Mouse (Mus musculus): Measurements from ENCODE around the gene Smim20.

The Smim20 gene

DNA sequence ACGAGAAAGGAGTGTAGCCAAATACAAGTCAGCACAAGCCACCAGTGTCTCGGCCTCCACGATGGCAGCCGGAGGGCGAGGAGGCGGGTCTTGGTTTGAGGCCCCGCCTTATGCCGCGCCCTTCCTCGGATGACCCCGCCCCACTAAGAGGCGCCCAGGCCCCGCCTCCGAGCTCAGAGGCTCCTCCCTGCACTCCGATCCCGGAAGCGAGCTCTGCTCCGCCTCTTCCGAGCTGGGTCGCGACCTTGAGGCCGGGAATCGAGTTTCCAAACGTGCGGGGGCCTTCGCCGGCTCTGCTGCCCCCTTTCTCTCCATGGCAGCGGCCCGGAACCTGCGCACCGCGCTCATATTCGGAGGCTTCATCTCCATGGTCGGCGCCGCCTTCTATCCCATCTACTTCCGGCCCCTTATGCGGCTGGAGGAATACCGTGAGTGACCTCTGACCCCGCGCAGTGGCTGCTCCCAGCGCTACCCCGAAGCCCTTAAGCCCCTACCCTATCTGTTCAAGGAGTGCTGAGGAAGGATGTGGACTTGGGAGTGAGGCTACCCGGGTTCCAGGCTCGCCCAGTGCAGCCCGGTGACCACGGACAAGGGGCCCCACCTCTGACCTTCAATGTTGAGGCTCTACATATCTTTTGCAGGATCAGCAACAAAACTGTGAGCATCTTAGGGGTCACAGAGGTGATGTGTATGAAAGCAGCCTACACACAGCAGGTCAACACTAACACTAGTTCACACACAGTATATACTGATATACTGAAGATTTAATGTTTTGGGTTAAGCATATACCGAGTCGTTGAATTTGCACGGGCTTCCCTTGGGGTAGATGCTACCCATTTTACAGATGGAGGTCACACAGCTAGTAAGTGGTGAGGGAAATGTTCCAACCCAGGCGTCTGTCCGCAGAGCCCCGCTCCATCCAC lies at the start of gene Smim20:
Smim20 (plus strand) TSS at position 153 of the 923 bp plus-strand sequence.
- in situ Hi-C loops (cut with MboI, MseI), result no loop called here

DNA sequence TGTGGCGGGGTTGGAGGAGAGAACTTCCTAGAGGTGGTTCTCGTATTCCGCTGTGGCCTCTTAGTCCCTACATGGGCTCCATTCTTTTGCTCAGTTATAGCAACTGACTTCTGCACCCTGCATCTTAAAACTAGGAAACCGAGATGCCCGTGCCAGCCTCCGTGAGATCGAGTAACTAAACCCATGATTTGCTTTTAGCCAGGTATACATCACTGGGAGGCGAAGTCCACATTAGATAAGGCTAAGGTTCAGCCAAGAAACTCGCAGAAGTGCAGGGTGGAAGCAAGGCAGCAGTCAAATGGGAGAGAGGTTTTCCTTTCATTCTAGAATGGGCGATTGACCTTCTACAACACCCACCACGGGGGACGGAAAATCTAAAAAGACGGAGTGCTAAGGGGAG lies 41.4 kb upstream of the Smim20 start:
- in situ Hi-C loops (cut with MboI, MseI), result no loop called here

DNA sequence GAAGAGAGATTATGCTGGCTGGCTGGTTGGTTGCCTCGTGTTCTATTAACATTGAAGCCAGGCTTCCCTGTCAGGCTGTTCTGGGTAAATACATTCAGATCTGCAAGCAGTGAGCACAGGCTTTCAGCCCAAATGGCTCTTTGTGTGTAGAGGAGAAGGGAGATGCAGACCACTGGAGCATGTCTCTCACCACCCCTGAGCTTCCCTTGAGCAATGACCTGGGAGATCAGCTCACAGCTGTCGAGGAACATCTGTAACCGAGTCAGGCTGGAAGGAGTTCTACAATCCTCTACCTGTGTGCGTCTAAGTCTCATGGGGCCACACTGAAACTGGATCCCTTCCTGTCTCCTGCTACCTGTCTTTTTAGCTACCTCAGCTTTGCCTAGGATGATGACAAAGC lies 36.3 kb upstream of the Smim20 start:
- in situ Hi-C loops (cut with MboI, MseI), result no loop called here

DNA sequence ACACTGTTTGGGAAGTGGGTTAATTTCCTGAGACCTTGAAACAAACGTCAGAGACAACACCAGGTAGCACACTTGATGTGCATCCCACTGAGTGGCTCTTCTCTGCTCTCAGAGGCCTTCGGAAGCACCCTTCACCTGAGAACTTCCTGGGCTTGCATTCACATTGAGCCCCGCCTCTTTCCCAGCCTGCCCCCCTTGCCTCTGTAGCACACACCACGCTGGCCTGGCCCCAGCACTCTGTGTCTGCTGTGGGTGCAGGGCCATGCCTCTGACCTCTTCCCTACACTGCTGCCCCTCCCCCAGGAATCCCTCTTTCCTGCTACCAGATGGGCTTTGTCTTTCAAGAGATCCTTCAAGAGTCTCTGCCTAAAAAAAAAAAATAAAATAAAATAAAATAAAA lies 31.3 kb upstream of the Smim20 start:
- in situ Hi-C loops (cut with MboI, MseI), result no loop called here

DNA sequence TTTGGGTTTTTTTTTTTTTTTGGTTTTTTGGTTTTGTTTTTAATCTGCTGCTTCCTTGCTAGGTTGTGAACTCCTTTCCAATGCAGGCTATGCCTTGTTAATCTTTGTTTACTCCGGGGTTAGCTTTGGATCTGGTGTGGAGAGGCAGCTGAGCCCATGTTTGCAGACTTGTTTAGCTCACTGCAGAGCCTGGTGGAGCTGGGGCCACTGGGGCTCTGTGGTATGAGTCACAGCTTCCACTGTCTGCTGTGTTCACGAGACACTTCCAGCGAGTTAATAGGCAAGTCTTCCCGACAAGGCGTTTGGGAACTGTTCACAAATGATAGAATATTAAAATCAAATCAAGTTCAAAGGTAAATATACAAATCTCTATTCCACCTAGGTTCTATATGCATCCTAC lies 30.7 kb upstream of the Smim20 start:
- in situ Hi-C loops (cut with MboI, MseI), result no loop called here

DNA sequence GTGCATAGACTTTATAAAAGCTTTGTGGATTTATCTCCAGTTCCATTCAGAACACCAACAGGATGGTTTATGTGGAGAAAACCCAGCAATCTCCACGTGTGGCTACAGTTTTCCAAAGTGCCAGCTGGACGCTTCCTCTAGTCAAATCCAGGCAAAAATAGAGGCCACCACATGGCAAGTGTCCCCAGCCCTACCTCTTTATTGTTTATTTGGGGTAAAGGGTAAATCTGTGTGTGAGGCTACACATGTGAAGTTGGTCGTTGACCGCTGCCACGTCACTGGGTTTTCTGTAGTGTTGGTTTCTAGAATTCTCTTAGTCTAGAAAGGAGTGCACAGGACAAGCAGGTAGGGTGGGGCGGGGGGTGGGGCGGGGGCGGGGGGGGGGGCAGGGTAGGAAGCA lies 30.1 kb upstream of the Smim20 start:
- in situ Hi-C loops (cut with MboI, MseI), result no loop called here

DNA sequence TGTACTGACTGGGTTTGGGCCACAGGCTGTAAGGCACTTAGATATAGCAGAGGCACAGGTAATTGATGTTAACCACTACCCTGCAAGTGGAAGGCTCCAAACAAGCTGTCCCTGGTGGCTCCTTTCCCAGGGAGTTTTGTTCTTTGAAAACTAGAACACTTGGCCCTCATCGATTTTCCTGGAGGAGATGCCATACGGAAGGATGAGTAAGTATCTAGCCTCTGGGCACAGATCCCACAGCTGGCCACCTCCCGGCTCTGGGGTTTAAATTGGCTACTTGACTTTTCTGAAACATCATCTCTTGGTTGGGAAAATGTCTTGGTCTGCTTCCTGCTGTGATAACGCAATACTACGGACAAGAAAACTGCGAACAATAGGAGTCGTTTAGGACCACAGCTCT lies 28.1 kb upstream of the Smim20 start:
- in situ Hi-C loops (cut with MboI, MseI), result no loop called here

DNA sequence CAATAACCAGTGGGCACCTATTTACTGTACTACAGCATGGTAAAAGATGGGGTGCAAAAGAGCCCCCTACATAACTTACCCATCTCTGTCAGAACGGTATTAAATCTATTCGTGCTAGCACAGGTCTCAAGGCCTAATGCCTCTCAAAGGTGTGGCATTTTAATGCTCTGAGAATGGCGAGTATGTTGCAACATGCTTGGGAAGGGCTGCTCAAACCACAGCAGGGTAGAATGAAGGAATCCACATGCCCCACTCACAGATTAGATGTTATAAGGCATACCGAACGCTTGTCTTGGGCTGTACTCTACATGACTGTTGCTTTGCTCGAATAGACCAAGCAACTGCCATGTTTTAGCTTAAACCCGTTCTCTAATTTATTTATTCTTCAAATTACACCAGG lies 27.7 kb upstream of the Smim20 start:
- in situ Hi-C loops (cut with MboI, MseI), result no loop called here

DNA sequence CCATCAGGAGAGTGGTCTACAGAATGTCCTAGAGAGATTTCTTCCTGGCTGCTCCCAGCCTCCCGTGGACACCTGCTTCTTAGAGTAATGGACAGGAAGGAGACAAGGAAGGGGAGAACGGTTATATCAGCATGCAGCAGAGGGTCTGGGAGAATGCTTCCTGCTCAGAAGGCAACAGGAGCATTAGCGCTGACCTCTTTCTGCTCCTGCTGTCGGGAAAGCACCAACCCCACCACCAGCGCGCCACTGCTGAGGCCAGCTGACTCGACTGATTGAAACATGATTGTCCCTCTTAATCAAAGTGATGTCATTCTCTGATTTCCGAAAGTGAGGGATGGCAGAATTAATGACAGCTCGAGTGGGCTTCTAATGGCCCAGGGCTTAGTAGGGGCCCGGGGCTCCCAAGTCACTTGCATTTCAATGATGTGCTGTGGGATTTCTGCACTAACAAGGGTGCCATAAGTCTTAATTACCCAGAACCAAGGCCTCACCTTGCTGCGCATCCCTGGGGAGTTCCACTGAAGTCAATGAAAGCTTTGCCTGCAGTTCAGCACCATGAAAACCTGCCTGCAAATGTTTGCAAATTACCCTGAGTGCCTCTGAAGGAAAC lies 26.9 kb upstream of the Smim20 start:
- in situ Hi-C loops (cut with MboI, MseI), result loop anchor here (5.0 kb wide), 1 partner anchor 78 kb away; no protein-coding TSS in a partner anchor

DNA sequence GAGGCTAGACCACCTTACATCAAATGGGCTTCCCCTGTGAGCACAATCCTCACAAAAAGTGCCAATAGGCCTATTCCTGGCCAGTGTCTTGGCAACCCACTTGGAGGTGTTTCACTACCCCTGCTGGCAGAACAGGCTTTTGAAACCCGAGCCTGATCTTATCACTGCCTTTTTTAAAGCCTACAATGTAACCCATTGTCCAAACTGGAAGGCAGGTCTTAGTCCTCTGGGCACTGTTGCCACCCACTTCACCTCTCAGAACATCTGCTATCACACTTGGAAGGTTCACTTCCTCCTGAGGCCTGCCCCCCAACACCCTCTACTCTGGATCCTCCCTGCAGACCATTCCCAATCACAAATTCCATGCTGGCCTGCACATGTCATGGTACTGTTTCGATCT lies 25.8 kb upstream of the Smim20 start:
- in situ Hi-C loops (cut with MboI, MseI), result loop anchor here (5.0 kb wide), 1 partner anchor 79 kb away; no protein-coding TSS in a partner anchor

DNA sequence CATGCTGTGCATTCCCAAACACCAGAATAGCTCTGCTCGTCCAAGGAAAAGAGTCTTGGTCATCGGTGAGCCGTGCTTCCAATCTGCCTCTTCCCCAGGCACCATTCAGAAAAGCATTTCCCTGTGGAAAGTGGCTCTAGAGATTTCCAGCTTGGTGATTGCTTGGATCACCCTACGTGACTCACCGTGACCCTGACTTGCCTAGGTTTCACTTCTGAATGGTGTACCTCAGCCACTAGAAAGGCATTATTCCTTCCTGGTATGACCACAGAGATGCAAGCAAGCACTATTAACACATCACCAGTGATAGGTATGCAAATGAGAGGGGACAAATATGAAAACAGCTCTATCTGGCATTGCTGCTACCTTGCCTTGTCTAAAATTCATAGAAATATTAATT lies 24.9 kb upstream of the Smim20 start:
- in situ Hi-C loops (cut with MboI, MseI), result loop anchor here (5.0 kb wide), 1 partner anchor 80 kb away; no protein-coding TSS in a partner anchor

DNA sequence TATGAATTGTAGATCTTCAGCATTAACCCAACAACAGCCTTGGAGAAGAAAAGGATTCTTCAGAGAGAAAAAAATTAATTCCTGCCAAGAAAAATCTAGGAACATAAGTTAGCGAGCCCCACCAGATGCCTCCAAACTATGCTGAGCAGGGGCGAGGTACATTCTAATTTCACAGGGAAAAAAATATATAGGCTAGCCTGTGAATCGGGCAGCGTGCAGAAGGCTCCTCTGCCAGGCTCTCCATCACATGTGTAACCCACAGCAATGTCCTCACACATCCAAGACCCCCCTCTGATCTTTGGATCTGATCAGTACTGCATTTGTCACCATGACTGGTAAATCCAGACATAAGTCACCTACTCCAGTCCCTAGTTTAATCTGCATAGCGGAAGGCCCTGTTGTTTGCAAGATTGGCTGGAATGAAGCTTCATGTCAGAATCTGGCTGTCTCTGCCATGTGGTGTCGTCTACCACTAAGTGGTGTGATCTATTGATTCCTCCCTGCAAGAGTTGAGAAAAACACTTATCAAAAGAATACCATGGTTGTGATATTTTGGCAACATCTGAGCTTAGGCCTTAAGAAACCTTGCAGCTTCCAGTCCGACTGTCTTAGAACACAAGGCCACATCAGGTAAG lies 23.9 kb upstream of the Smim20 start:
- in situ Hi-C loops (cut with MboI, MseI), result loop anchor here (5.0 kb wide), 1 partner anchor 81 kb away; no protein-coding TSS in a partner anchor

DNA sequence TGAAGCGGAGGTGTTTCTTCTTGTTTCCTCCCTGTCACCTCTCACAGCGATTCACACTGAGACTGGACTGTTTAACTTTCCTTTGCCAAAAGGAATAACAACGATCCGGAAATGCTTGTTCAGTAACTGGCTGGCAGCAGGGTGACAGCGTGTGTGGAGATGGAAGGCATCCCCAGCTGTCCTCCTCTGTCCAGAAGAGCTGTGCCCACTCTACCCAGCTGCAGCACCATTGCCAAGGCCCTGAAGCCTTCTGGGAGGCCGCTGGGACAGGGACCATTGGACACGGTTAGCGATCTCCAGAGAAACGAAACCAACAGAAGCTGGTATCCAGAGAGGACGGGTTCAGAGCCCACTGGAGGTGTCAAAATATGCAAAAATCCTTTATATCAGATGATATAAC lies 22.9 kb upstream of the Smim20 start:
- in situ Hi-C loops (cut with MboI, MseI), result loop anchor here (5.0 kb wide), 1 partner anchor 82 kb away; no protein-coding TSS in a partner anchor

DNA sequence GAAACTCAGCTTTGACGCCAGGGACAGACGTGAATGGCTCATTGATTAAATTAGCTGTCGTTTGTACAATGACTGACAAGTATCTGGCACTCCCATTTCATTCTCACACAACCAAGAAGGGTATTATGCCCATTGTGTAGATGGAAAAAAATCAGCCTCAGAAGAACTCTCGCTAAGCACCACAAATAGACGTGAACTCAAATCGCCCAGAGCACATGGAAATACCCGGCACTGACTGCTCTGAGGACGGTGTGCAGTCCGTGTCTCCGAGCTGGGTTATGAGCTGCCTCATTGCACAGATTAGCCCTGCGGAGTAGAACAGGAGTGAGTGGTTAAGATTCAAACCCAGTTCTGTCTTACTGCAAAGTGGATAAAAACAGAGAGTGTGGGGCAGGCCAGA lies 18.4 kb upstream of the Smim20 start:
- in situ Hi-C loops (cut with MboI, MseI), result no loop called here

DNA sequence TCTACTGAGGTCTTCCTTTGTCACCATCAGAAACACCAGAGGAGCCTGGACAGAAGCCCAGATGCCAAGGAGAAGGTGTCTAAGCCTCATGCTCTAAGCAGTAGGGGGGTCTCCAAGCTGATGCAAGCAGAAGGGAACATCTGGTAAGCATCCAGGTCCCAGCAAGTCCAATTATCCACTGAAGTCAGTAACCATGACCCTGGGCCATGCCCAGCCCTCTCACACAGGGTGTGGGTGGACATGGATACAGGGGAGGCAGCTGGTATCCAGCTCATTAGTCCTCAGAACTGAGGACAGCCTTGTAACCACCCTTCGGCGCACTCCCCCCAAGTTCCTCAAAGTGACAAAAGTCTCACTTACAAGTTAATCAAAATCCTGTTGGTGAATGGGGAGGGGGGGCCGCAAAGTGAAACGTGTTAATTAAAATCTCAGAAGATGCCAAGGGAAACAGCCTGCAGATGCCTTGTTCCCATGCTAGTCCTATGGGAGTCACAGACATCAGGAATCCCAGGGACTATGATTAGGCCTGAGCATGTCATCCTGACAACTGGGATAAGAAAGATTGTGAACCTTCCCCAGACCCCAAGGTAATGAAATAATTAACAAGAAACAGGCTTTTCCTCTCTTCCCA lies 17.3 kb upstream of the Smim20 start:
- in situ Hi-C loops (cut with MboI, MseI), result no loop called here

DNA sequence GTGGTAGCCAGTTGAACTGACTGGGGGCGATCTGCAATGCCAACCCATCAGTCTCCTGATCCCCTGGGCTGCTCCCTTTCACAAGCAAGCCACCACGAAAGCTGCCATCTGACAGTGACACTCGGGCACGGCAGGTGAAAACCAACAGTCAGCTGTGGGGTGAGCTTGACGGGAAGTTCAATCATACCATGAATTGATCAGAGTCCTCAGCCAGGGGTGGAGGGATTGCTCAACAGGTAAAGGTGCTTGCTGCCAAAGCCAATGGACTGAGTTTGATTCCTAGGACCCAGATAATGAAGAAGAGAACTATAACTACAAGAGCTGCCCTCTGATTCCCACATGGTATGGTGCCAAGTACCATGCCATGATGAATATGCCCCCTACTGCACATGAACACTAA lies 12.7 kb upstream of the Smim20 start:
- in situ Hi-C loops (cut with MboI, MseI), result no loop called here

DNA sequence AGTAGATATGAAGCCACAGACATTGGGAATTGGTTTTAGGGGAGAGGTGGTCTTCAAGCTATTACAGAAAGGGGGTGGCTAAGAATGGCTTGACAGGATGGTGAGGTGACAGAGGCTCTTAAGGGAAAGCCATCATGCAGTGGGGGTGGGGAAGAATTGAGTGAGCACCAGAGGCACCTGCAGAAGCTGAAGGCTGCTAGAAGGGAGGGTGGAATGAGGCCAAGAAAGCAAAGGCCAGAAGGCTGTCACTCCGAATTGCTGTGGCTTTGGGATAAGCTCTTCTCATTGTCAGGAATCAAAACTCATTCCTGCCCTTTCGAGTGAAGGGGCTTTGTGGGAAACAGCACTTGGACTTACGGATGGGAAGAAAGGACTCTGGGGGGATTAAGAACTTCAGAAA lies 12.1 kb upstream of the Smim20 start:
- in situ Hi-C loops (cut with MboI, MseI), result no loop called here

DNA sequence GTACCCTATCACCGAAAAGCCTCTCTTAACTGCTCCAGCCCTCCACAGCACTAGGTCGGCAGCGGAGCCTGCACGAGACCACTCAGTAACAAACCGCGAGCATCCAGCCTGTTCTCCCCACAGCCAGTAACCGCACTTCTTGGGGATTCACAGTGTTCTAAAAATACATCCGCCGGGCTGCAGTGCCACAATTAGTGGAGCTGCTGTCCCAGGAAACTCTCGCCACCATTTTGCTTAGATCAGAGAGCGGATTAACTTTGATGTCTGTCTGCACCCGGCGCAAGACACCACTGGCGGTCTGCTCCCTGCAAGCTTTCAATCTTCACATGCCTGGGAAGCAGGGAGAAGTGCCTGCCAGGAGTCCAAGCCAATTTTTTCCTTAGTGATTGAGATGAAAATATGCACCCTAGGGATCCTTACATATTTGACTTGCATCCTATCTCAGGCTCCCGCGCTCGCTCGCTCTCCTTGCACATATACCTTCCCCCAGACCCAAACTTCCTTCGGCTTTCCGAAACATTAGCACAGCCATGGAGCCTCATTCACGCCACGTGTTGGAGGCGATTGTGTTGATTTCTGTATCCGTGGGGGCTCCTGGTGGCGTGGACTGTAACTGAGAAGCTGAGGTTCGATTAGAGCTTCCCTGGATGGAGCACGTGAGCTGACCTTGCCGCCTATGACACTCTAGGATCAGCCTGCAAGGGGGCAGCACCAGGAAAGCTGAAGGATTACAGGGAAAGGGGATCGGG lies 8.7 kb upstream of the Smim20 start:
- in situ Hi-C loops (cut with MboI, MseI), result no loop called here

DNA sequence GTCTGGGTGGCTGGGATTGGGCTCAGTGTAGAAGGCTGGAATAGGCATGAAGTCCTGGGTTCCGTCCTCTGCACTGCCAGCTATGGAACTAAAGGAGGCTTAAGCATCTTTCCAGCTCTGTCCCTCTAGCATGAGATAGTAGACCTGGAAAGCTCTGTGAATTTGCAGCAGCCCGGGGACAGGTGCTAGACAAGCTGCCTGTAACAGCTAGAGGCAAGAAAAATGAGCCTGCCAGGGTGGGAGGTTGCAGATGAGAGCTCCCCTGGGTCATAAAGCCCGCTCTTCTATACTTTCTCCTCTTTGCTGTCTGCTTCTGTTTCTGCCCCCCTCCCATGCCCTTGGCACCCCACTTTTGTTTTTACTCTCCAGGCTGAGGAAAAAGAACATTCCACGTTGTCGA lies 7.0 kb upstream of the Smim20 start:
- in situ Hi-C loops (cut with MboI, MseI), result no loop called here

DNA sequence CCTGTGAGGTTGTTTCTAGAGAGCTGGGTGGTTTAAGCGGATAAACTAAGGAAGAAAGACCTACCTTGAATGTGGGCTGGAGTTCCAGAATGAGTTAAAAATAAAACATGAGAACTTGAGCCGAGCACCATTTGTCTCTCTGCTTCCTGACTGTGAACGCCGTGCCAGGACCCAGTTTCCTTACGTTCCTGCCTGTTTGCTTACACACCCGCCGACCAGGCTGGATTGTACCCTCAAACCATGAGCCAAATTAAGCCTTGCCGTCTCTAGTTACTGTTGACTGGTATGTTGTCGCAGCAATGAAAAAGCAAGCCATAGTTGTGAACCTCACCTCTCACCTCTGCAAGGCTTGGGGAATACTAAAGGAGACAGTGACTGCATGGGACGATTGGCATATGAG lies 4.9 kb upstream of the Smim20 start:
- in situ Hi-C loops (cut with MboI, MseI), result no loop called here

DNA sequence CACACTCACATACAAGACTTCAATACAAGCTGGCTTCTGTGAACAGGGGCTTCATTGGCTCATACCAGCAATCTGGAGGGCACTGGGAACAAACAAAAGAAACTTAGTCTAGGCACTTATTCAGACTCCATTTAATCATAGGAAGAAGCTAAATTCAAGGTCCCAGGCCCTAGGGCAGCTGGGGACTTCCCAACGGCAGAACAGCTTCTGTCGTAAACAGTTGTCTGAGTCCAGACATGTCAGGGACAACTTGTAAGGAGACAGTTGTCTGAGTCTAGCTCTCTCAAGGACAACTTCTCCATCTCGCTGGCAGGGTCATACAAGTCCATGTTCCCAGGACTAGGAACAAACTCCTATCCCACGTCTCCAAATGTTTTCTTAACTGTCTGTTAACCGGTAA lies 2.8 kb upstream of the Smim20 start:
- in situ Hi-C loops (cut with MboI, MseI), result no loop called here
